Mouse (Mus musculus) left cerebral cortex, adult 18-20 months (tissue): ENCODE results near the gene Vwa8. TPM values are rescaled to one million over a fixed set of nuclear protein-coding genes. Genes with fewer than 3 reads are reported as not detected.

Source experiments
- DNase-seq, 2 experiments: peaks; one replicate each; pipeline ENCODE4 v3.0.0; 2021 to 2022; ENCODE audit warnings: low spot score in 2 of 2, mixed read lengths in 1 of 2
- total RNA-seq, 2 experiments: library from RNA; stranded (reverse); gene quantifications; 2 replicates each; pipeline ENCODE4 v1.2.3; 2021

Vwa8 gene
- total RNA-seq, 2 experiments from 2014 or later, result 33.7 to 36.3 TPM

DNA sequence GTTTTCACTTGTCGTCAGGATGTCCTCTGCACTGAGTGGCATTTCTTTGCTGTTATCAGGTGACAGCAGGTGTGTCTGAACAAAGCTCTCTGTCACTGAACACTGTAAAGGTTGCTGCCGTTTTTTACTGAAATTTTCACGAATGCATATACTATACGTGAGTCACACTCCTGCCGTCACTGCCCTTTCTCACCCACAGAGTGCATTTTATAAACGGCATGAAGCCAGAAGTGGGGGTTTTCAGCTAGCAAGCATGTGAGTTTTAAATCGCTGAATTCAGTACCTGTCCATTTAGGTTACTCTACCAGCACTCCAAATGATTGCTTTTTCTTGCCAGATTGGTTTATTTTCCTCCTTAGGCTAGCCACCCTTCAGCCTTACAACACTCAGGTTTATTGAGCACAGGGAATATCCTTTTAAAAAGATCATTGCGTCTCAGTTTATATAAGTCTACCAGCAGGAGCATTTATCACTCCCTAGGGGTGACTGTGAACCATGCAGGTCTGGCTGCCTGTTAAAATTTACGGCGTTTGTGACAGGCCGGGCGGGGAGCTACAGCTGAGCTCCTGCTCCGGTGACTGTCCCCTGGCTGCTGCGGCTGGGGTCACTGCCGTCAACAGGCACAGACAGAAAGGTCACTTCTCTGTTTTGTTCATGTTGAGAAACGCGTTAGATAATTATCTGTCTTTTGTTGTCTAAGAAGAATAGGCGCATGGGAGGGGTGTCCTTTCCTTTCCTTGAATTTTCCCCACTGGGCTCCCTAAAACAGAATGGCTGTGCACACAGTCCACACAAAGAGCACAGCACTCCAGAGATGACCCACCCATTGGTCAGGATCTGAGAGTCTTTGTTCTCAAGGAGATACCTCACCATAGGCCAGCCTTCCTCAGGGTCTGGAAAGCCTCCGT is 291.3 kb downstream of the Vwa8 start:
- no peak for DNase-seq

DNA sequence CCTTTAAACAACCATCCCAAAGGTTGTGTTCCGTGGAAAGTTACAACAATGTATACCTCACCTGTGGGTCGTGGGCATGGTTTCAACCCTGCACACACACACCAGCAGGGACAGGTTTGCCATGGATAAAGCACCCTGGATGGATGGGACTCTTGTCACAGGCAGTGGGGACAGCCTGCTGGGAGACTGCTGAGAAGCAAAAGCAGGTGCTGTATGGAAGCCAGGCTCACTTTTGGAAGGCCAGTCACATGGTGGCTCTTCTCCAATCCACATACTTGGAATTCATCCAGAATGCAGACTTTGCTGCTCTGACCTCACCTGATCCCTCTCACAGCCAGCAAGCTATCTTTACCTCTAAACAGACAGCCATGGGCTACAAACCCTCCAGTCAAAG is 292.0 kb downstream of the Vwa8 start:
- DNase-seq, result no peak

DNA sequence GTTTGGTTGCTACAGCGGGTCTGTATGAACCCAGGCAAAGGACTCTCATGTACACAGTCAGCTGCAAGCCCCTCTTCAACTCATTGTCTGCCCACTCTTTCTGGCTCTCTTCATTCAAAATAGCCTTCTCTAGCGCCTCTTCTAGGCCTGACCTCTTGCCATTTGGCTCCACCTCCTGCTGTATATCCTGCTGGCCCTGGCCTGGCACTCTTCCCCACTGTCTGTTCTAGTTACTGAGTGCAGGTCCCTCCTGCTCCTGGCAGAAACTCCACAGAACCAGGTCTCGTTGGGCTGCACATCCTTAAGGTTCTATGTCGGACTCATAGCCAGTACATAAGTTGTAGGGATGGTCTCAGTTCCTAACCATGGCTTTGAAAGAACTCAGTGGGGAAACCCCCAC is 293.5 kb downstream of the Vwa8 start:
- no peak for DNase-seq

DNA sequence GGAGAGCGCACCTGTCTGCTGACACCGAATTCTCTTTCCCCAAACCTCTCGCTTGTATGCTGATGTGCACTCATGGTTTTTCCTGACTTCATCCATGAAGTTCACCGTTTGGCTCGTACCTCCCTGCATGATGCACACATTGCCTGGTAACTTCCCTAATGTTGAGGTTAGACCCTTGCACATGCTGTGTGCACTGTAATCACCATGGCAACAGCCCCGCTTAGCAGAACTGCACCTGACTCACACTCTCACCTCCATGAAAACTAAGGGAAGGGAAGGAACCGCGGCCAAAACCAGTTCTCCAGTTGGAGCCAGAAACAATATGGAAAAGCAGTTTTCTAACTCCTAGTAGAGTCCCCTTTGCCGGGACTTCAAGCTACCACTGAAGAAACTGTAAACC is 294.8 kb downstream of the Vwa8 start:
- no peak for DNase-seq

DNA sequence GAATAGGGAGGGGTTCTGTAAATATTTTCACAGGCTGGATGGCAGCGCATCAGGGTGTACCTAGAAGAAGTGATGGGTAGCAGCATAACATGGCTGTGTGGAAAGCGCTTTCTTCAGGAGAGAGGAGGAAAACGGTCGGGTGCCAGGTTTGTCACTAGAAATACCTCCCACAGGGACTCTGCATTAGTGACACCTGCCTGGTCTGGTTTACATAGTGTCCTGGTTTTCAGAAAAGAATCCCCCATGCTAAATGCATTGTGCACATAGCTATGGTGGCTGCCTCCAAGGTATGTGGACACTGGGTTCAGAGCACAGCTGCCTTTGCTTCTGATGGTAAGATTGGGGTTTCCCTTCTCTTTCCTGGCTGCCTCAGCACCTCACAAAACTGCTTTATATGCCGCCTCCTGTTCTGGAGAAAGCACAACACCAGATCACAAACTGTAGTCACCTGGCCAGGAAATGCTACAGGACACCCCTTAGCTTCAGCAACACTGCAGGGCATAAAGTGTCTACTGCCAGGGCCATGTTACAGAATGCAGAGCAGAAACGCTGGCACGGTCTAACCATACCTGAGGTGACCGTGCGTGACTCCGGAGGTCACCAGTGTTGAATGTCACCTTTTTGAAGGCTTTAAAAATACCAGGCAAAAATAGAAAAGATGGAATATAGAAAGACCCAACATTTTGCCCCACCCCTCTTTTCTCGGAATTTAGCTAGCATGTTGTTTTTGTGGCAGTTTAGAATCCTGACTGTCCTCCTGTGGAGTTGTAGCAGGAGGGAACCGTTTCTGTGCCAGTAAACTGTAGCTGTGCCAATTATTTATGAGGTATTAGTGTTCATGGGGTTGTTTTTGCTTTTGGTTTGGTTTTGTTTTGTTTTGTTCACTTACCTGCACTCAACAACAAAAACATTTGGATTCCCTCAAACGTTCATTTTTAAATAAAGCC is 295.7 kb downstream of the Vwa8 start:
- DNase-seq, result no peak

DNA sequence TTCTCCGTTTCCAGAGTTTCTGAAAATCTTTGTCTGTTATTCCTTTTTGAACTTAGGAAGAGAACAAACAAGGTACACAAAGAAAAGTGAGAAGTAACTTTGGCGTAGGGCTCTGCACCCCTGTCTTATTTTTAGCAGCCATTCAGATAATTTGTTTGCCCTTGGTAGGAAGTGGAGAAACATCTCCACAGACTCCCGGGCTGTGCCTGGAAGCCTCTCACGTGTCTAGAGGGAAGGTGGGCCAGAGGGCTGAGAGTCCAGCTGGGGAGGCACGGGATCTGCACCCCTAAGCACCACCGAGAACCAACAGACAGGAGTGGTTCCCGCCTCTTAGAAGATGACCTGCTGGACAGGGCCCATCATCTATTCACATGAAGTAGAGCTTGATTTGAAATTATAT is 302.9 kb downstream of the Vwa8 start:
- DNase-seq, result no peak

DNA sequence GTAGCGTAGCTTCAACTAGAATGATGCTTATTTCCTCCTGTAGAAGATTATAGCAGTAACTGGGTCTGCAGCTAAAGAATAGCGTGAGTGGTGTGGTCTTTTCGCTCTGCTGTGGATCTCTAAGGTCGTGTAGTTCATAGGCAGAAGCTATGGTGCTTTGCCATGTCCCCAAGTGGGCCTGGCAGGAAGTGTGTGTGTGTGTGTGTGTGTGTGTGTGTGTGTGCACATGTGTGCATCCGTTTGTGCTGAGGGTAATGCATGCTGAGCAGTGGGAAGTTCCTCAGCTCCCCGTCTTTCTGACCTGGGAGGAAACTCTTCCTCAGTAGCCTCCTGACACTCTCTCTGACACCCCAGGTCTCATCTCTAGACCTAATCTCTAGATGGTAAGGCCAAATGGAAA is 305.0 kb downstream of the Vwa8 start:
- no peak for DNase-seq

DNA sequence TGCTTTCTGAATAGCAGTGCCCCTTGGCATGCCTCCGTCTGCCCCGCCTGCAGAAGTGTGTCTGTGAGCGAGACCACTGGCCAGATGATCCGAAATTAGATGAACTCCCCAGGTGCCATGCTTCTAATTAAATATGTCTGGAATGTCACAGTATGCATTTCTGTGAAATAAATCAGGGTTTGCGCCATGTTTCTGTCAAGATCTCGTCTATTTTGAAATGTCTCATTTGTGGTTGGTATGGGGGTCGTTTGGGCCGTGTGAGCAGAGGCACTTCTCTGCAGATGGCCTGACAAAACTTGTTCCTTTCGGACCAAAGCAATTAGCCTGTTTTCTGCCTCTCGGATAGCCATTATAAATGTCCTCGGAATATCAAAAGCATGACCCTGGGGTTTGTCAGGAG is 306.1 kb downstream of the Vwa8 start:
- DNase-seq, result no peak

DNA sequence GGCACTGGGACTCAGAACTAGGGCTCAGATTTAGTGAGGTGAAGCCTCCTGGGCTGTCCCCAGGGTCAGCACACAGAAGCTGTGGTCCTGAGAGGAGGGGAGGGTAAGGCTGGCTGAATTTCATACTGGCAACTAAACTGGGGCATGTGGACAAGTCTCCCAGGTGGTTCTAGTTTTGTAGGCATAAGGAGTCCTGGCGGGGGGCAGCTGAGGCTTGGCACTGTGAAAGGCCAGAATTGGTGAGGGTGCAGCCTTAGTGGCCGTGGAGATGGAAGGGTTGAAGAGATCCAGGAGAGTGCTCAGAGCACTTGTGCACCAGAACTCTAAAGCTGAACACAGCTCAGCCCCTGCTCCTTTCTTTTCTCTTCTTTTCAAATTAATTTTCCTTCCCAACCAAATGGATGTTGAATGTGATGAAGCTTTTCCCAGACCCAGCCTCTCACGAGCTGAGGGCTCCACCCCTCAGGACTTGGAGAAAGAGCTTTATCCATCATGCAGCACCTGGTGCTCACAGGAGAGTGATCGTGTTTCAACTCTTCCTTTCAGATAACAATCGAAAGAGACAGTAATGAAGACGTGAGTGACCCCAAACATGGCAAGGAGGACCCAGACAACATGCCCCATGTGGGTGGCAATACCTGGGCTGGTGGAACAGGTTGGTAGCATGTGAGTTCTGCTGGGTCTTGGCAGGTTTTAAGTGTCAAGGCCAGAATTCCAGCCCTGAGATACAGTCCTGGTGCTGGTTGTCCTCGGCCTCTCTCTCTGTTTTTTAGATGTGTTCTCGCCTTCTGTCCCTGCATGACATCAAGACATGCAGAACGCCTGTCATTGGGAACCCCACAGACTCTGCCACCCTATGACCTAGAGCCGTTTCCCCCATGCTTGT is 307.9 kb downstream of the Vwa8 start:
- no peak for DNase-seq

DNA sequence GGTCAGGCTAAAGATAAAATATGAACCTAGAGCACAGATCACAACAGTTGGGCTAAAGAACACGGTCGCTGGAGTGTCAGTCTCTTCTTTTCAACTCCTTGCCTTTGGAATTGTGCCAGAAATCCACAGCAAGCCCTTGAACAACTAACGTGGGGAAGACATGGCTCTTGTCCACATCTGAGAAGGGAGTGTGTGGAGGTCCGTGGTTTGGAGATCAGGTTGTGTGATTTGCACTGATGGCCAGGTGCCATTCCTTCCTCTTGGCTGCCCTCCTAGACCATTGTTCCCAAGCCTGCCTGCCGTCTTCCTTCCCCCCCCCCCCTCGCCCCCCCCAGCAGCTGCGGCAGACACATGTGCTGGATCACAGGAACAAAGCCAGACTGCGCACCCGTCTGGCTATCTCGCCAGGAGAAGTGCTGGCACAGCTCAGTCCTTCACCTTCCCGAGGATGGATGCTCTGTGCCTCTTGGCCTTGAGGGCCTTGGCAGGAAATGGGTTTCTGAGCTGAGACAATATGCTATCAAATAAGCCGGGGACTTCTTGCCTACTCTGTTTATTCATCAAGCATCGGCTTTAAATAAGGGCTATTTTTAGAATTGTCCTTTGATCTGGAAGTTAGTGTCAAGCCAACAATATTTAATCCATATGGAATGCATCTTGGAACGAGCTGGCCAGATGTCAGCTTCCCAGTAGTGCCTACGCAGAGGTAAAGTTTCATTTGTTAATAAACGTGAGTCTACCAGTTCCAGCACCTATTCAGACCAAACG is 308.8 kb downstream of the Vwa8 start:
- DNase-seq, result no peak

DNA sequence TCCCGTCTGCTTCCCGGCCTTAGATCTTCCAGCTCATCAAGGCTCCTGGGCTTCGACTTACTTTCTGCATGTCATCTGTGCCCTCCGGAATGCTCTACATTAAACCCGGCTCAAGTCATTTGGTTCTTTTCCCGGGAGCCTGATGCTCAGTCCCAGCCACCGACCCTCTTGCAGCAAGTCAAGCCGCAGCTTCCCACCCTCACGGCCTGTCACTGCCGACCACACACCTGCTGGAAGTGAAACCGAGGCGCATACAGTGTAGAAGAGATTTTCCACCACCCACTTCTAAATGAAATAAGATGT is 309.3 kb downstream of the Vwa8 start:
- DNase-seq, result no peak

DNA sequence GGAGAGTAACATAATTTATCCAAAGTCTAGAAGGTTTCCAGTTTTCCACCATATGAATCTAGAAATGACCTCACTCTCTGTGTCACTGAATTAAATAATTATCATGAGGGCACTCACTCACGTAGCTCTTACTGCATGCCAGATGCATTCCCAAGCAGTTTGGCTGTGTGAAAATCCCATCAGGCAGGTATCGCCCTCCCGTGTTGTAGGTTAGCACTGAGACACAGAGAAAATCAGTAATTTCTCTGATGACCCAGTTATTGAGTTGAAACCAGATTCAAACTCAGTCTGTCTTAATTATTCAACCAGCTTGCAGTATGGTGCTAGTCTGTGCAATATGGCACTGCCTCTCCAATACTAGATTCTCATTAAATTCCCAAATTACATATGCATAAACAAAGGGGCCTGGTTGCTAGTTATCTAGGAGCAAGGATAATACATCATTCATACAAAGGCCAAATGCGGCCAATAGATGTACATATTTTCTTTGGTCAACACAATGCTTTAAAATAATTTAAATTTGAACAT is 309.9 kb downstream of the Vwa8 start:
- no peak for DNase-seq

DNA sequence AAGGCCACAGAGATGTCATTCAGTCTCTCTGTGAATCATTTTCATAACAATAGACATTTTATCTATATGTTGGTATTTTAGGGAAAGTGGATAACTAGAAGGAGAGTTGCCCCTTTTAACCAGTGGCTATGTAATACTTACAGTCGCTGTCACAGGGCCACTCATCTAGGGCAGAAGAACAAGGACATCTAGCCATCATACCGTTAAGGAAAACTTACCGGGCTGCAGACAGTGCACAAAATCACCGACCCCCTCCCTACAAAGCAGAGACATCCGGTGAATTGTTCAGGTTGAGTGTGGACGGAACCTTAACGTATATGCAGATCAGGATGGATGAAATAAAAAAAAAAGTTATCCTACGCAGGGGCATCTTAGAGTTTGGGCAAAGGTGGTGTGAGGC is 310.6 kb downstream of the Vwa8 start:
- DNase-seq, result no peak

DNA sequence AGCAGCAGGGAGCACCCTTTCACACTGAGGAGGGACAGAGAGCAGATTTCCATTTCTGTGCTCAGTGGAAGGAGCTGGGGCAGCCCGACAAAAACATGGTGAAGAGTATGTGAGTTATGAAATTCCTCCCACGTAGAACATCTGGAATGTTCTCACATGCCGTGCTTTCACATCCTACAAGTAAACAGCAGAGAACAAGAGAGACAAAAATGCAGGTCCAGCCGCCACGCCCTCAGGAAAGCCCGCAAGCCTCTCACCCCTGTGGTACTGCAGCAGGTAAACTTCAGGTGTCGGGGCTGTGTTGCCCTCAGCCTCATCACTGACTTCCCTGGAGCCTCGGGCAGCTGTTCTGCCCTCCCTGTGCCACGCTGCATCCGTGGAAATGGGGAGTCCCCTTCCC is 311.6 kb downstream of the Vwa8 start:
- DNase-seq, result no peak

DNA sequence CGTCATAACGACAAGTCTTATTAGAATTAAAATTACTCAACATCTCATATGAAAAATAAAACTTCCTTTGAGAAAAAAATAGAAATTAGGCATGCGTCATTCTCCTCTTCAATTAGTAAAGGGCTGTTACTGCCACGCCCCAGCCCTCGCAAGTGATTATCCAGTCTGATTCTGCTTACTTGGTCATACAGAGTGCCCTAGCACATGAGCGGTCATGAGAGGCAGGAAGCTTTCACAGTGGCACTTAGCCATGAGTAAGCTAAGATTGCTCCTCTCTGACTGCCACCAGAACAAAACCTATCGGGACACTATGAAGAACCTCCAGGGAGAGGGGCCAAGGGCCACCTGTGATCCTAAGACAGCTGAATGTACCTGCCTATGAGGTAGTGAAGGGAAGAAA is 312.1 kb downstream of the Vwa8 start:
- no peak for DNase-seq

DNA sequence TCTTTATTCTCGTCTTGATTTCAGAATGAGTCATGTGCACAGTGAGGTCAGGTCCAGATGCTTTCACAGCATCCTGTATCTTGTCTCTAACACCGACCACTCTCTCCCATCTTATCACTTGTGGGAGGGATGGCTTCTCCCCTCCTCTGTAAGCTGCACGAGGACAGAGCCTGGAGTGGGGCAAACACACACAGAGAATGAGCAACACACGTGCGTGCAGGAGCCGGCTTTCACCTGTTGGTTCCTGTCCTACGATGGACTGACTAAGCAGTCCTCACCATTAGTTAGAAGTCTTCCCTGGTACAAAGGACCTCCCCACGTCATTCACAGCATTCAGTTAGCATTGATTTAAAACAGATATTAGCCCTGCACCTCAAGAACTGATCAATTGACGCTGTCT is 312.9 kb downstream of the Vwa8 start:
- DNase-seq, result no peak

DNA sequence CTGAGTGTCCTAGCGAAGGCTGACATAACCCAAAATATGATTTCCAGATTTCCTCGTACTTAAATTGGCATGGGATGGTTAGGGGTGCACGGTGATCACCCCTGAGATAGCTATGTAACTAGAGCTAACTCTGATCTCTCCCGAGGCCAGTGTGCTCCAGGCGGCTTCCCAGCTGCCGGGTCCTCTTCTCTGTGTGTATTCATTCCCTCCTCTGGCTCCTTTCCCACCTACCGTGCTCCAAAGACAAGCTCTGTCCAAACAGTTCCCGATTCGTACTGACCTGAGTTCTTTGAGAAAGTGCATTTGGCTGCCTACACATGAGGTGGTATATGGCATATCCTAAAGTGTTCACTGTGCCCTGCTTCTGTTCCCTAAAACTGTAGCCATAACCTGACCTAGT is 313.8 kb downstream of the Vwa8 start:
- no peak for DNase-seq

DNA sequence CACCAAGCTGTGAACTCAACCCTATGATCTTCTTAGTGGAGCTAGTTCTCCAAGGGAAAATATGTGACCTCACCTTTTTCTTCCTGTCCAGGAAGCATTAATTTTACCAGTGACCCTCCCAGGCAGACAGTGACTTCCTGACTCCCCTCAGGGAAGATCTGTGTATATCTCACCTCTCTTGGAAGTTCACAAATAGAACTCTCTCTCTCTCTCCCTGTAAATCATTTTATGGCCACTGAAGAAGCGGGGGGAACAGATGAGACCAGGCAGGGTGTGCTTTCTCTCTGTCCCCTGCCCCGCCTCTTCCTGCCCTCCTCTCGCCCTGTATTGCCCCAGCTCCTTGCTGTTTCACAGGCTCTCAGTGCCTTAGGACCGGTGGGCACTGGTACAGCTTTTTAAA is 315.5 kb downstream of the Vwa8 start:
- DNase-seq, result no peak

DNA sequence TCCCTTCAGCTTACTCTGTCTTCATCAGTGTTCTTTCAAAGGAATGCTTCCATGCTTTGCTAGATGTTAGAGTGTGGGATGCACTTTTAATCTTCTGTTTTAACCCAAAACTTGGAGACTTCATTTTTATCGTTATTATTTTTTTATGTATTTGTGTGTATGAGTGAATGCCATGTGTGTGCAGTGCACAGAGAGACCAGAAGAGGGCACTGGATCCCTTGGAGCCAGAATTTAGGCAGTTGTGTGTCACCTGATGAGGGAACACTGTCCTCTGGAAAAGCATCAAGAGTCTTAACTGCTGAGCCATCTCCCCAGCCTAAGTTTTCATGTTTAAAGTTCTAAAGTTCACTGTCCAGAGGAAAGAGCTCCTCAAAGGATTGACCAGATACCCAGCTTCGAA is 316.1 kb downstream of the Vwa8 start:
- DNase-seq, result no peak

DNA sequence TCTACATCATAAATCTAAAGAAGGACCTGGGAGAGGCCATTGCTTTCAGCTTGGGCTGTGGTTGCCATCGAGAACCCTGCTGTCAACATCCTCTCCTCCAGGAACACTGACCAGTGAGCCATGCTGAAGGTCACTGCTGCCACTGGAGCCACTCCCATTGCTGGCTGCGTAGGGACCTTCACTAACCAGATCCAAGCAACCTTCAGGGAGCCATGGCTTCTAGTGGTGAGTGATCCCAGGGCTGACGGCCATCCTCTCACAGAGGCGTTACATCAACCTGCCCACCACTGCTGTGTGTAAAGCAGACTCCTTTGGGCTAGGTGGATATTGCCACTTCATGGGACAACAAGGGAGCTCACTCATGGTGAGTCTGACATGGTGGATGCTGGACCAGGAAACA is 325.7 kb downstream of the Vwa8 start:
- DNase-seq, result no peak
